Mouse (Mus musculus): ENCODE data around the gene Zdhhc22.

- no peak for TF ChIP-seq CTCF (IDR thresholded peaks at IDR 0.05; ENCODE audit: control insufficient read depth, insufficient read depth, insufficient replicate concordance, low read depth, low read length)
- no peak for TF ChIP-seq POLR2A (IDR thresholded peaks at IDR 0.05; ENCODE audit: control insufficient read depth, low read depth, low read length)
Measured at GRCm38 (mm10) chr12:86945126-86945525, 45.1 kb downstream of the Zdhhc22 start.
